ENCODE assay signal across 8 mouse cellular contexts in genomic region chr6:55511212-55512065, GRCm38 (mm10). TPM values are rescaled to one million over a fixed set of nuclear protein-coding genes. Genes with fewer than 3 reads are reported as not detected.
A peak's percentile ranks its signal among the peaks of the same experiment; 100 is the strongest.
DNase-seq lines count a peak whose midpoint lies in the region; TF ChIP-seq lines count a peak whose summit lies in the region.

No protein-coding gene starts in this region.

- H3K27me3 ChIP-seq in hindbrain, embryonic 10.5 days (ENCODE audit: insufficient read depth, poor library complexity, severe bottlenecking): no peaks in the 10 kb centered on the region

- peaks cover 6% of the 10 kb centered on the region; the same call in 1 of the 2 replicates for H3K9me3 ChIP-seq in hindbrain, embryonic 10.5 days

- TF ChIP-seq POLR2A in lung, adult 2 months (IDR thresholded peaks at IDR 0.05; ENCODE audit: borderline replicate concordance, extremely low read depth, low read depth, low read length): no peak

- TF ChIP-seq CTCF in layer of hippocampus, adult 2 months (conservative IDR thresholded peaks at IDR 0.05): peak; percentile 90
- TF ChIP-seq CTCF in lung, adult 2 months (IDR thresholded peaks at IDR 0.05; ENCODE audit: insufficient read depth, low read length): peak; percentile 78

- peak; percentile 26 for DNase-seq in WW6 (ENCODE audit: low read depth, low spot score)
- DNase-seq in cerebellum, adult 9-11 months: peak; percentile 47
- peak; percentile 52 to 77 for DNase-seq in frontal cortex, postnatal 14 days (ENCODE audit: low spot score in 2 of 2)
- peak; percentile 74 for DNase-seq in hindbrain, embryonic 10.5 days (ENCODE audit: low spot score)
- DNase-seq in layer of hippocampus, adult 2 months (ENCODE audit: low spot score in 2 of 2): peak; percentile 82 to 91
- peak; percentile 60 for DNase-seq in lung, adult 2 months
- DNase-seq in ovary, postnatal 10 days (ENCODE audit: low spot score): peak; percentile 69
- peak; percentile 59 to 68 for DNase-seq in urinary bladder, adult 18-20 months (ENCODE audit: low spot score in 2 of 2)

- no peak overlapping the region; the same call in 1 of the 2 replicates for H3K27ac ChIP-seq in hindbrain, embryonic 10.5 days
- no peak overlapping the region for H3K27ac ChIP-seq in layer of hippocampus, adult 2 months

- 37% methylated on average over 12 of the region's 12 CpGs for WGBS in hindbrain, embryonic 10.5 days
- WGBS in lung, adult 2 months: 18% methylated on average over 12 of the region's 12 CpGs

- H3K4me3 ChIP-seq in hindbrain, embryonic 10.5 days: no peak overlapping the region
- no peak overlapping the region for H3K4me3 ChIP-seq in layer of hippocampus, adult 2 months
- H3K4me3 ChIP-seq in lung, adult 2 months (replicated peaks; ENCODE audit: extremely low read depth, low read depth, low read length): no peak overlapping the region

- H3K4me1 ChIP-seq in hindbrain, embryonic 10.5 days (replicated peaks): peaks cover 17% of the 10 kb centered on the region
- H3K4me1 ChIP-seq in lung, adult 2 months (ENCODE audit: control insufficient read depth, insufficient read depth, low read length): no peaks in the 10 kb centered on the region

- H3K36me3 ChIP-seq in hindbrain, embryonic 10.5 days: no peaks in the 10 kb centered on the region

RNA-seq across cellular contexts. Expression of gene Adcyap1r1, which starts 59.7 kb away (rescaled TPM):
- polyA plus RNA-seq in hindbrain, embryonic 10.5 days (2016; fragmentation: Nextera tagmentation; extraction: Ambion mirVana): 31.4 and 32.4 TPM in 2 replicates
- total RNA-seq in layer of hippocampus, adult 2 months (2021): 100 to 1,000 TPM; 146 to 148 TPM
- polyA plus RNA-seq in lung, adult 2 months (2012; rRNA removed): 2.9 and 3.9 TPM in 2 replicates

Comparison
In these comparisons a context has a peak if more than half of its experiments do, and no peak if none do; other contexts are left out.
1. DNase-seq: peak in every context shown above with its lines; median percentile 86 in layer of hippocampus, adult 2 months; 74 in hindbrain, embryonic 10.5 days; 69 in ovary, postnatal 10 days; 64 in frontal cortex, postnatal 14 days; 64 in urinary bladder, adult 18-20 months; 60 in lung, adult 2 months; 47 in cerebellum, adult 9-11 months; 26 in WW6.